Mouse (Mus musculus) olfactory bulb, adult 2 months (tissue): ENCODE measurements around the gene Pwwp2a. TPM values are rescaled to one million over a fixed set of nuclear protein-coding genes. Genes with fewer than 3 reads are reported as not detected.
A peak's percentile ranks its signal among the peaks of the same experiment; 100 is the strongest.

Source experiments
- H3K27ac ChIP-seq: fragments of 200-500 bp; 2 replicates; pipeline ENCODE4 v1.5.1; 2012; ENCODE audit warnings: low read depth, low read length; ENCODE audit not compliant: insufficient read depth
- H3K4me1 ChIP-seq: fragments of 200-500 bp; 2 replicates; pipeline ENCODE4 v1.6.1; 2012; ENCODE audit warnings: low read length; ENCODE audit not compliant: control insufficient read depth, insufficient read depth
- H3K4me3 ChIP-seq: fragments of 200-500 bp; 2 replicates; pipeline ENCODE4 v1.5.1; 2012; ENCODE audit warnings: mild to moderate bottlenecking, low read depth, low read length, moderate library complexity; ENCODE audit not compliant: insufficient read depth
- CTCF ChIP-seq: fragments of 200-500 bp; IDR thresholded peaks from 2 replicates; pipeline ENCODE4 v1.5.1; 2012; ENCODE audit warnings: low read depth, mild to moderate bottlenecking, low read length, moderate library complexity; ENCODE audit not compliant: insufficient read depth
- POLR2A ChIP-seq: fragments of 200-500 bp; IDR thresholded peaks from 2 replicates; pipeline ENCODE4 v1.6.1; 2012; ENCODE audit warnings: mild to moderate bottlenecking, low read depth, low read length, moderate library complexity; ENCODE audit not compliant: insufficient read depth
- WGBS: fragments of 180-500 bp; shearing (Covaris S2); methylation state at CpG from one replicate; pipeline ENCODE4 v1.1.7; 2018; 5-methylcytosine and 5-hydroxymethylcytosine counted together
- polyA plus RNA-seq: library from polyadenylated mRNA; stranded (reverse); fragments of >200 nt; gene quantifications from 2 replicates; pipeline ENCODE4 v1.2.4, GENCODE M21; 2012; ENCODE audit warnings: low replicate concordance; ENCODE audit not compliant: missing spikeins, insufficient read depth, insufficient read length

The Pwwp2a gene
- polyA plus RNA-seq, 1 experiment = not detected

DNA sequence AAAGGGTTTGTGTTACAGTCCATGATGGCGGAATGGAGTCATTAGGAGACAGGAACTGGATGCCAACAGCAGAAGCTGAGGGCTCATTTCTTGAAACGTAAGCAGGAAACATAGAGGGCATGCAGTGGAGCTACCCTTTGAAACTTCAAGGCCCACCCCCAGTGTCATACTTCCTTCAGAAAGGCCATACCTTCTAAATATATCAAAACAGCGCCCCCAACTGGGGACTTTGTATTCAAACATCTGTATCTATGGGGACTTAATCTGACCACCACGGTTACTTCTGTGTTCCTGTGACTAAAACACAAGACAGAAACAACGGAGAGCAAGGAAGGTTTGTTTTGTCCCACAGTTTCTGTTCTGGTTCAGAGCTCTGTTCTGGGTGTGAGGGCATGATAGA, 73.6 kb downstream of the Pwwp2a start:
- no peak for TF ChIP-seq CTCF
- no peak for TF ChIP-seq POLR2A
- 63% methylated on average over 5 of the region's 5 CpGs for WGBS
- H3K4me1 ChIP-seq = no peaks in the 10 kb centered on the region
- no peak overlapping the region for H3K4me3 ChIP-seq
- no peak overlapping the region for H3K27ac ChIP-seq

DNA sequence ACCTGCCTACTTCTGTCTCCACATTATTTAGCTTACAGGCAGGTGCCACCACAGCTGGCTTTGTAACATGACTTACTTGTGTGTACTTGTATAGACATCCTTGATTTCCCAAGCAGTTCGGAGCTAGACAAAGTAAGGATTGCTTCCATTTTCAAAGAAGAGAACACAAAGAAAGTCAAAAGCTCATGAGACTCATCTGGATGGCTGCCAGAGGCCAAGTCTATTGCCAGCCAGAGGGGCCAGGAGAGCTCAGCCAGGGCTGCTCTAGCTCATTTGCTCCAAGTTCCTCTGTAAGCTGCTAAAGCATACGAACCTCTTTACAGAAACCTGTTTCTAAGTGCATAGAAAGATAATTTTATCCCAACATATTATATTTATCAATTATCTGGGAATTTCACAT, 76.6 kb downstream of the Pwwp2a start:
- no peak for TF ChIP-seq POLR2A
- TF ChIP-seq CTCF = no peak
- 45% methylated on average over 2 of the region's 2 CpGs for WGBS
- no peak overlapping the region for H3K4me3 ChIP-seq
- H3K27ac ChIP-seq = no peak overlapping the region
- H3K4me1 ChIP-seq = peaks cover 2% of the 10 kb centered on the region; the same call in 1 of the 2 replicates

- 4% methylated on average over 37 of the region's 37 CpGs for WGBS
- TF ChIP-seq CTCF (peak; percentile 87), POLR2A (no peak)
- peak overlapping the region; percentile 56 for H3K4me3 ChIP-seq
- no peaks in the 10 kb centered on the region for H3K4me1 ChIP-seq
- H3K27ac ChIP-seq = no peak overlapping the region
Measured at GRCm38 (mm10) chr11:43766922-43767648, 85.3 kb downstream of the Pwwp2a start.

DNA sequence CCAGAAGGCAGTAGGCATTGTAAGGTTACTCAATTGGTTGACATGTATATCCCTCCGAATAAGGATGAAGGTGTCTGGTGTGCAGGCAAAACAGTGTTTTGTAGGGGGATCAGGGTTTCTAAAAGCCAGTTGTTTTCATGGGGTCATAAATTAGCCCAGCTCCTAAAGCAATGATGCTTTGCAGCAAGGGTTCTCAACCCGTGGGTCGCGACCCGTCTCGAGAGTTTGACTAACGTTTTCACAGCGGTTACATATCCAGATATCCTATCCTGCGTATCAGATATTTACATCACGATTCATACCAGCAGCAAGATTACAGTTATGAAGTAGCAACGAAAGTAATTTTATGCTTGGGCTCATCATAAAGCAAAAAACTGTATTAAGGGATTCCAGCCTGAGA, 86.0 kb downstream of the Pwwp2a start:
- WGBS = 81% methylated on average over 11 of the region's 11 CpGs
- no peaks in the 10 kb centered on the region for H3K4me1 ChIP-seq
- H3K27ac ChIP-seq = no peak overlapping the region
- H3K4me3 ChIP-seq = no peak overlapping the region
- TF ChIP-seq POLR2A = no peak
- no peak for TF ChIP-seq CTCF

DNA sequence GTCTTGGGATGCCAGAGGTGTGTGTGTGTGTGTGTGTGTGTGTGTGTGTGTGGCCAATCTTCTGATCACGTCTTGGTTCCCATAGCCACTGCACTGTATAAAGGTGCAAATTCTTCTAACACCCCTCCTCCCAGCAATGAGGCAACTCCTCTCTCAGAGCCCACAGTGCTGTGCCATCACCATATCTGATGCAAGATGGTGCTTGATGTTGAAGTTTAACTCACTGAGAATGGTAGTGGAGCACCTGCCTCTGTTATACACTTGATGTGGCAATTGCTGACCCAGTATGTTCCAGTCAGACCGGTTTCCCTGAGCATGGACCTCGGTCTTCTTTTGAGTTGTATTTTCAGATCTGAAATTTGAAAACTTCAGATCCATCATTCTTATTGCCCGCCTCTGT, 88.3 kb downstream of the Pwwp2a start:
- no peak overlapping the region for H3K4me3 ChIP-seq
- no peaks in the 10 kb centered on the region for H3K4me1 ChIP-seq
- no peak overlapping the region for H3K27ac ChIP-seq
- WGBS = 90% methylated on average over 4 of the region's 4 CpGs
- TF ChIP-seq CTCF (no peak), POLR2A (no peak)

Other genes with a start within 250 kb of the Pwwp2a start
- not detected in 2 replicates for gene Slu7, start 248.3 kb upstream of the Pwwp2a start, polyA plus RNA-seq
- not detected in 2 replicates for gene C1qtnf2, start 207.7 kb upstream of the Pwwp2a start, polyA plus RNA-seq
- gene Ccnjl, start 153.2 kb upstream of the Pwwp2a start, polyA plus RNA-seq = not detected in 2 replicates
- gene 4933415A04Rik, start 95.0 kb upstream of the Pwwp2a start, polyA plus RNA-seq = not detected in 2 replicates
- gene Fabp6, start 80.5 kb upstream of the Pwwp2a start, polyA plus RNA-seq = not detected in 2 replicates
- not detected in 2 replicates for gene Ttc1, start 66.0 kb downstream of the Pwwp2a start, polyA plus RNA-seq
- gene Adra1b, start 219.2 kb downstream of the Pwwp2a start, polyA plus RNA-seq = not detected in 2 replicates